Mouse (Mus musculus): ENCODE results near the gene 1700034J05Rik.

The 1700034J05Rik gene

GRCm38 (mm10) chr6:146926415-146926980 is 27.7 kb downstream of the 1700034J05Rik start:
- no peak for DNase-seq (ENCODE audit: low spot score)

DNA sequence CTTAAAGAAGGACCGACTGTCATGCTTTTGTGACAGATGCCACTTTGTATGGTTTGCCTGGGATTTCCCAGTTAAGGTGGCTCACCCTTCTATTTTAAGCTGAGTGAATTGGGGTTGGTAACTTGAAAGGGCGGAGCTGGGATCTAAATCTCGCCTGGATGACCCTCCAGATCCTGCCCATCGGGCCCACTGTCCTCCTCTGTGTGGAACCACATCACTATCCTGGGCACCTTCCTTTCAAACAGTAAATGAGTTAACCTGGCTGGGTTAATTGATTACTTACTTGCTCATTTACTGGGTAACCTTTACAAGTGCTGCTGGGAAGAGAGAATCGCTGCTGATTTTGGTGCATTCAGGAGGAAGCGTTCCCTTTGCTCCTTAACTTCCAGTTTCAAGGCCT is 35.9 kb downstream of the 1700034J05Rik start:
- no peak for DNase-seq (ENCODE audit: low spot score)

DNA sequence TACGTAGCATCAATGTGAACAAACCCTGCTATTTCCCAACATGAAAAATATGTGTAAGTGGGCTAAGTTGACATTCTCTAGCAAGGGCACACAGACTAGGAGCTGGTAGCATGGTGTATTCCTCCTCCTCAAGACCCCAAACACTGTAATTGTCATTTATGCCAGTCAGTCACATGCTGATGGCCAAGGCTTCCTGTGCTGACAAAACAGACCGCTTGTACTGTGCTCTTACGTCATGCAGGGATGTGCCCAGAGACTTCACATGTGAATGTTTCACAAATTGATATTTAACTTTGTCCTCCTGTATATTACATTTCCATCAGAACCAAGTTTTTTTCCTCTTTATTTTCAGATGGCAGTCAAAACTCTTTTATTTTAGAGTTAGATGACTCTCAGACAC is 36.8 kb downstream of the 1700034J05Rik start:
- DNase-seq (ENCODE audit: low spot score): no peak

GRCm38 (mm10) chr6:146915808-146916207 is 38.4 kb downstream of the 1700034J05Rik start:
- DNase-seq (ENCODE audit: low spot score): no peak

- no peak for DNase-seq (ENCODE audit: low spot score)
Measured at GRCm38 (mm10) chr6:146913489-146914198, 40.6 kb downstream of the 1700034J05Rik start.

DNA sequence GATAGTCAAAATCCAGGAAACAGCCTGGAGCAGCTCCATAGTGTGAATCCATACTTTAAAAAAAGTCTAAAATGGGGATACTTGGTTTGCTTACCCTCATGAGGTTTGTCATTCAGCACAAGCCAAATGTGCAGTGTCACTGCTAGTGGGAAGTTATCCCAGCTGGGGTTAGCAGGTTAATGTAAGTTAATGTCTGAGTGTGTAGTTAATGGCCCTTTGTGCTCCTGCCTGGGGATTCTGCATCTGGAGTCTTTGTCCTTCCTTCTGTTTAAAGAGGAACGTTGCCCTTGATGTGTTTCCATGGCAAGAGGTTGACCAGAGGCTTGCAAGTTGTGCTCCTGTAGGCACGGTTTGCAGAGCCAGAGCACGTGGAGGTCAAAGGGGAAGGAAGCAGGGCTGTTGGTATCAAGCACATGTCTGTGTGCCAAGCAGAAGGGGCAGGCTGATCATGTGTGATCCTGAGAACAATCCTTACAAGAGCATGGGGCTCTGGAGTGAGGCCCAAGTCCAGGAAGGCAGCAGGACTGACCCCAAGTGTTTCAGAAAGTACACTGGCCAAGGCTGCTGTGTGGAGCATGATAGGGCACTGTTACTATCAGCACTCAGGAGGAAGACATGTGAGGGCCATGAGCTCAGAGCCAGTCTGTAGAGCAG is 41.3 kb downstream of the 1700034J05Rik start:
- no peak for DNase-seq (ENCODE audit: low spot score)

- no peak for DNase-seq (ENCODE audit: low spot score)
Measured at GRCm38 (mm10) chr6:146910801-146911200, 43.4 kb downstream of the 1700034J05Rik start.

DNA sequence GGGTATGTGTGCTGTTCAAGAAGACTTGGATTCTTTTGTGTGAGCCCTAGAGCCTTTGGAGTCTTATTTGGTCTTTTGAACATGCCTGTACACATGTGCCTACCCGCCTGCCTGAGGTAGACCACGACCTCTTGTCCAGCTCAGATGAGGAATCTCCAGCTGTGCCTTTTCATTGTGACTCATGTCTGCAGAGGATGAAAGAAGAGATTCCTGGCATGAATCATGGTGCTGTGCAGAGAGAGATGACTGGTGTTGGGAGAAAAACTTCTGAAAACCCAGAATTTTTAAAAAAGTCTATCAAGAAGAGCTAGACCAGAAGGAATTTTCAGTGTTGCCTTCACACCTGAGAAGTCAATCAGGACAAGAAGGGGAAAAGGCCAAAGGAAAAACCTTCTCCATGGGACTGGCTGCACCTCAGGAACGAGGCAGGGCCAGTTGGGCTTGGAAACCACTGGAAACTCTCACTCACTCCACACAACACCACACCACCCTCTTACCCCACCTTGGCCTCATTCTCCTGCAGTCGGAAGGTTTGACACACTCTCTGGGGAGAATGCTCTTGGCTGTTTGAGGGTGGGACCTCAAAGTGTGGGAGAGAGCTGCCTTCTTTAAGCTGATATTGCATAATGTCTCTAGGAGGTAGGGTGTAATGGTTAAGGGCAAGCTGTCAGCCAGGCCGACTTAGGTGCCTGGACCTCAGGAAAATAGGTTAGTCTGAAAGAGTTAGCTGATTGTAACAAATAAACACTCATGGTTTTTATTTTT is 44.3 kb downstream of the 1700034J05Rik start:
- DNase-seq (ENCODE audit: low spot score): no peak

- no peak for DNase-seq (ENCODE audit: low spot score)
Measured at GRCm38 (mm10) chr6:146908801-146909200, 45.4 kb downstream of the 1700034J05Rik start.

- no peak for DNase-seq (ENCODE audit: low spot score)
Measured at GRCm38 (mm10) chr6:146907795-146908190, 46.4 kb downstream of the 1700034J05Rik start.

DNA sequence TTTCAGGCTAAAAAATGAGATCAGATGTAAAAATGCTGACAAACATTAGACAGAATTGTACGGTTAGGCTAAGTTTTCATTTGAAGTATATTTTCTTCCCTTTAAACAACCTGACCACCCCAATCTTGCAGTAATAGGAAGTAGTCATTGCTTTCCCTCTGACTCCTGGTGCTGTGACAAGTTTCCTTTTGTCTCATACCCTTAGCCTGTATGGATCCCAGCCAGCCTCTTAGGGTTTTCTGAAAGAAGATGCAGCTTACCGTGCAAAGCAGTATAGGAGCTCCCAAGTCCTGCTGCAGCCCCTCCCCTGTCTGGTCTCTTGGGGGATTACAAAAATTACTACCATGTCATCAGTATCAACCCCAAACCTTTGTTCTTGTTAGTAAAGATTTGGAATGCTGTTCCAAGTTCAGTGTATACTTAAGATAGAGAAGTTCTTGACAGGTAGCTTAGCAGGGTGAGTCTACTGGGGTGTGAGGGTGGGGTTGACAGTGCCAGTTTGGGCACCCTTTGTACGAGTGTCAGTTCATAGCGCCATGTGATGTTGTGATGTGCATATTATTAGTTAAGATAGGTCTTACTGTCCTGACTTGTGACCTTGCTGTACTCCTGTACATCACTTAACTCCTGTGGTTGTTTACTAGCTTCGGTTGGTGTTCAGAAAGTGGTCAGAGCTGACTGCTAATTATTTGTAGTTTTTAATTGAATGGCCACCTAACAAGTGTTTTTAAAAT is 47.0 kb downstream of the 1700034J05Rik start:
- no peak for DNase-seq (ENCODE audit: low spot score)

GRCm38 (mm10) chr6:146906000-146906786 is 48.0 kb downstream of the 1700034J05Rik start:
- no peak for DNase-seq (ENCODE audit: low spot score)

GRCm38 (mm10) chr6:146904707-146905106 is 49.5 kb downstream of the 1700034J05Rik start:
- DNase-seq (ENCODE audit: low spot score): no peak

DNA sequence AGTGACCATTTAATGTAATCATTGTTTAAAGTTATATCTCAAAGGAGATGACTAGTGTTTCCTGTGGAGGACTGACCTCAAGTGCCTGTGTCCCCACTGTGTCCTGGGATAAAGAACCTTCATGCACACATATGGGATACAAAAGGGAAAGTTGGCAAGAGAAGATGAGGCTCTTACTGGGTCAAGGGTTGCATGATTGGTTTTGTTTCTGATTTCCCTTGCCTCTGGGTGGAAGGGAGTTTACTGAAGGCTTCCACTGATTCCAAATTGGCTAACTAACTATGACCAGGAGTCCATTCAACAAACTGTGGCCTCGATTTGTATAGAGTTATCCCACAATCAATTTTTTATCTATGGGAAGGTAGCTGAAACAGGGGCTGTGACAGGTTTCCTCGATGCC is 50.6 kb downstream of the 1700034J05Rik start:
- no peak for DNase-seq (ENCODE audit: low spot score)

DNA sequence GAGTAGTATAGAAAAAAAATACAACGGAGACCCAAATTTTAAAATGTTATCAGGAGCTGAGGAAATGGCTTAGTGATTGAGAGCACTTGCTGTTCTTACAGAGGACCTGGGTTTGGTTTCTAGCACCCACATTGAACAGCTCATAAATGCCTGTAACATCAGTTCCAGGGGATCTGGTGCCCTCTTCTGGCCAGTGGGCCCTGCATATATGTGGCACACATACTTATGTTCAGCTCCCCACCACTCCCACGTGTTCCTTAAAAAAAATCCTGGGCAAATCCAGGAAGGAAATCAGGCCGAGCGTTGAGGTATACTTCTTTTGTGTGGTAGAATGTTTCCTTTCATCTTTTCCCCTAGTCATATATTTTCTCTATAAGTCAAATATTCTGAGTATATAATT is 52.3 kb downstream of the 1700034J05Rik start:
- no peak for DNase-seq (ENCODE audit: low spot score)
